Mouse (Mus musculus) layer of hippocampus, adult 18-20 months (tissue): ENCODE results near the gene Pogz. TPM values are rescaled to one million over a fixed set of nuclear protein-coding genes. Genes with fewer than 3 reads are reported as not detected.

Experiments
- DNase-seq, 2 experiments: peaks; one replicate each; pipeline ENCODE4 v3.0.0; 2022; ENCODE audit warnings: low spot score in 2 of 2
- long read RNA-seq: library from polyadenylated mRNA; stranded (forward); transcript quantifications from one replicate; pipeline ENCODE4 v2.0.0, GENCODE M21; 2021
- total RNA-seq, 2 experiments: library from RNA; stranded (reverse); gene quantifications; 2 replicates each; pipeline ENCODE4 v1.2.3; 2021

Pogz gene
- total RNA-seq: 10 to 100 TPM; 57.0 to 58.6 TPM
- long read RNA-seq, full-length matches to known transcripts: 2 of 16 reads
- long read RNA-seq, partial matches to known transcripts: 3 of 16 reads
- long read RNA-seq, other reads (novel, unspliced or antisense): 11 of 16 reads

DNA sequence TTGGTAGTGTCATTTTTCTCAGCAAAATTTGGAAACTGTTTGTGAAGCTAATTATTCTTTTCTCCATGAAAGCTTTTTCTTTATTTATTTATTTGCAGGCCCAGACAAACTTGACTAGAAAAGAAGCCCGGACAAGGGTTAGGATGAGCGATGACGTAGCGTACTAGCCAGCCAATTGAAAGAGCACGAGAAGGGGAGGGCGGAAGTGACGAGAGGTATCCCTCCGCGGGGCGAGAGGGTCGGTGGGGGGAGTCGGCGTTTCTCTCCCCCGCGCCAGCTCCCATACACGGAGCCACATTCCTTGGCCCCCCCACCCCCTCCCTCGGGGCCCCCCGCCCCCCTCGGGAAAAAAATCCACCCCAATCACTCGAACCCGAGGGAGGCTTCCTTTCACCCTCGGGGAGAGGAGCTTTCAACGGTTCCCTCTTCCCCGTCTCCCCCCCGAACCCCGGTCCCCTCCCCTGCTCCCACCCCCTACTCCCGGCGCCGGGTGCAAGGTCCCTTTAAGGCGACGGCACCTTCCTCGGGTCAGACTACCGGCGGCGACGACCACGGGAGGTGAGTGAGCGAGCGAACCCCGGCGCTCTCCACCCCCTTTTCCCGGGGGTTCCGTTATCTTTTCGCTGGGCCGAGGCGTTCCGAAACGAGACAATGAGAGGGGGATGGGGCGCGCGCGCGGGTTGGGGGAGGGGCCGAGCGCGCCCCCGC is at the start of gene Pogz:
Pogz (plus strand) TSS at position 385 of the 708 bp plus-strand sequence.
- peak; percentile 95 to 98 for DNase-seq

DNA sequence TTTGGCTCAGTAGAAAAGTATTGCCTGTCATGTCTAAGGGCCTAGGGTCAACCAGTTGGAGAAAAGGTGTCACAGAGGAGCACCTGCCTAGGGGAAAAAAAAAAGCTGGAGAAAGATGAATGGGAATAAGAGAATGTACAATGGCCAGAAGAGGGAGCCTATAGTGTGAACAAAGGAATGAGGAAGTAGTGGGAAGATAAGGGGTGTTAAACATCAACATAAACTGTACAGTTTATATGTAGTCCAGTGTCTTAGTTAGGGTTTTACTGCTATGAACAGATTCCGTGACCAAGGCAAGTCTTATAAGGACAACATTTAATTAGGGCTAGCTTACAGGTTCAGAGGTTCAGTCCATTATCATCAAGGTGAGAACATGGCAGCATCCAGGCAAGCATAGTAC is 48.3 kb upstream of the Pogz start:
- DNase-seq: no peak

- DNase-seq: no peak
Measured at GRCm38 (mm10) chr3:94789516-94789915, 47.9 kb upstream of the Pogz start.

GRCm38 (mm10) chr3:94792258-94792657 is 45.1 kb upstream of the Pogz start:
- peak; percentile 48 to 54 for DNase-seq

DNA sequence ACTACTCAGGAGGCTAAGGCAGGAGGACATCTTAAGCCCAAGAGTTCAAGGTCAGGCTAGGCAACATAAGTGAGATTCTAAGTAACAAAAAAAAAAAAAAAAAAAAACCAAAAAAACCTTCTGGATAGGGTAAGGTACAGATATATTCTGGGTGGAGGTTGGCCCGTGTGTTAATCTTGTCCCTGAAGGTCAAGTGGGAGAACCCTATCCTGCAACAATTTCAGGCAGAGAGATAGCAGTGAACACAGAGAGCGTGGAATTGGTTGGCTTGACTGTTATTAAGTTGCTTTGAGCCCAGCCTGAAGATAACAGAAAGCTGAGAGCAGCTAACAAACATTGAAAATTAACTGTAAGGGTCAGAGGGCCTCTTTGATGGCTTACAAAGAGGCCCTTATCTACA is 43.7 kb upstream of the Pogz start:
- no peak for DNase-seq

DNA sequence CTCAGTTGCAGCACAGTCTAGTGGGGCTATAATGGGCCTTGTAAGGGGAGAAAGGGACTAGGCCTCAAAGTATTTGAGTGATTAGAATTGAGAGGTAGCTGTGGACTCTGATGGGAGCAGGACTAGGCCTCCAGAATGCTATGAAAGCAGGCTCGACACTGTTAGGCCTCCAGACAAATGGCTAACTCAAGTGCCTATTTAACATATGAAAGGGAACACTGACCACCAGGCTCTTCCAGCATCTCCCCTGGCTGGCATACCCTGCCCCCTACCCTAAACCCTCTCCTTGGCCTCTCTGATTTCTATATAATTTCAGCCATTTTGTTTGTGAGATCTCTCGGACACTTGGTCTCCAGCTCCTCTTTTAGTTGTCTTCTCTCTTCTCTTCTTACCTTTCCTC is 43.0 kb upstream of the Pogz start:
- DNase-seq: no peak

DNA sequence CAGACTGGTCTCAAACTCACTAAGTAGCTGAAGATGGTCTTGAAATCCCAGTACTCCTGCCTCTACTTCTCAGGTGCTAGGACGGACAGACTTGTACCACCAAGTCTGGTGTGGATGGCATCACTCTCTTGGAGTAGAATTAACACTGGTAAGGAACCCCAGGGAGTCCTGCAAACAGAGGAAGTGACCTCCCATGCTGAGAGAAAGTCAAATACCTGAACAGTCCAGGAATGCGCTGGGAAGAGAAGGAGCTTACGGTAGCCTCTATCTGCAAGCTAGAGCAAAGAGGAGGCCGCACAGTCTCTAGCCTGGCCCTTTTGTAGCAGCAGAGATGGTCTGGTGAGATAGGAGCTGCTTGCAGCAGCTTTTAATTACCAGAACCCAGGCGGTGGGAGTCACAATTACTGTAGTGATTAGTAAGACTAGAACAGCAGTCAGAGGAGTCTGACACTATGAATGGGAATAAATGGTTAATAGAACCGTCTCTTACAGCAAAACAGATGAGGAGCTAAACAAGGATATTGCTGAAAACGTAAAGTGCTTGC is 41.7 kb upstream of the Pogz start:
- DNase-seq: no peak

- DNase-seq: no peak
Measured at GRCm38 (mm10) chr3:94796181-94796580, 41.2 kb upstream of the Pogz start.

DNA sequence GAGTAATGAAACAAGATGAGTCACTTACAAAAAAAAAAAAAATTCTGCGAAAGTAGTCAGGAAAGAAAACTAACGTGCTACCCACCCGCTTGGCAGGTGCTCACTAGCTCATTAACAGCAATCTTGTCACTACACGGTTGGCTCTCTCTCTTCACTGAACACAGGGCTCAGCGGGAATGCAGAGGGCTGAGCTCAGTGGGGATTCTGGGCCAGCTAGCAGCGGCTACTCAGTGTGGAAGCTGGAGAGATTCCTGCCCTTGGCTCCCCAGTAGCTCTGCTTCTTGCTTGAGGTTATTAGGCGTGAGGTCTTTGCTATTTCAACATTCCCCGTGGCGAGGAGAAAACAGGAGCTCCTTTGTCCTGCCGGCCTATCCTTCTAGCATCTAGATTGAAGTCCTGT is 33.2 kb upstream of the Pogz start:
- peak in 1 of 2 experiments; percentile 14 for DNase-seq

- no peak for DNase-seq
Measured at GRCm38 (mm10) chr3:94804976-94805375, 32.4 kb upstream of the Pogz start.

DNA sequence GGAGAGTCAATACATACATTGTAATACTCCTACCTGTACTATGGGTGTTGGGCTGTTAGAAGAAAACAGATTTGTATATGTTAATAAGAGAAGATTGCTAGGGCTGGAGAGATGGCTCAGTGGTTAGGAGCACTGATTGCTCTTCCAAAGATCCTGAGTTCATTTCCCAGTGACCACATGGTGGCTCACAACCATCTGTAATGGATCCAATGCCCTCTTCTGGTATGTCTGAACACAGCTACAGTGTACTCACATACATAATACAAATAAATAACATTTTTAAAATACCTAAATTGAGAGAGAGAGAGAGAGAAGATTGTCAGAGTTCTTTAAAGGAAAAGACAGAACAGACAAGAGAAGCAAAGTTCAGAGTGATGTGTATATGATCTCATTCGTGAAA is 29.1 kb upstream of the Pogz start:
- DNase-seq: no peak

- peak in 1 of 2 experiments; percentile 34 for DNase-seq
Measured at GRCm38 (mm10) chr3:94811628-94812027, 25.7 kb upstream of the Pogz start.

DNA sequence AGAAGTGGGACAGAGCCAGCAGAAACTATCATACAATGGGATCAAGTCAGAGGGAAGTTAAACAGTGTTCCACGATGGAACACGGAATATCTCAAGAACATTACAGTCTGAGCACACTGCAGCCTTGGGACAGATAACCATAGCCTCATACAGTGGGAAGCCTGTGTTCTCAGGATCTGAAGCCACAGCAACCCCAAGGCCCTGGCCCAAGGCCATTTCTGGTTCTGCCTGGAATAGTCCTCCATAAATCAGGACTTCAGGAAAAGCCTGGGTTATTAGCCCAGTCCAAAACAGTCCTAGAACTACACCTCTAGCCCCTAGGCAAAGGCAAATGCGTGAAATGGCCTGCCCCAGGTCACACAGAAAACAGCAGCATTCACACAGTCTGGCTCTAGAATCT is 23.7 kb upstream of the Pogz start:
- no peak for DNase-seq

GRCm38 (mm10) chr3:94814063-94814462 is 23.3 kb upstream of the Pogz start:
- DNase-seq: no peak

DNA sequence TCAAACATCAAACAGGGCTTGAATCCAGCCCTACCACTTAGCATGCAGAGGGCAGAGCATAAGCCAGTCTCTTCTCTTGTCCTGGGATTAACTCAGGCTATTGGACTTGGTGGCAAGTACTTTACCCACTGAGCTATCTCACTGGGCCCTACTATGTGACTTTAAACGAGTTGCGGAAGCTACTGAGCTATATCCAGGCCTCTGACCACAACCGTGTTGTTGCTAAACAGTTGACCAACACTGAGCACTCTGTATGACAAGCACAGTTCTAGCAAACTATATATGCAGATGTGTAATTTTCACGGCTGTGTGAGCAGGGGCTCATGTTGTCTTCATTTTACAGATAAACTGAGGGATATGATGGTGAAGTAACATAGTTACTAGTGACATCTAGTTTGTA is 22.7 kb upstream of the Pogz start:
- DNase-seq: no peak

GRCm38 (mm10) chr3:94815603-94816002 is 21.8 kb upstream of the Pogz start:
- DNase-seq: no peak

- no peak for DNase-seq
Measured at GRCm38 (mm10) chr3:94817731-94818130, 19.6 kb upstream of the Pogz start.

- no peak for DNase-seq
Measured at GRCm38 (mm10) chr3:94819452-94820425, 17.6 kb upstream of the Pogz start.

DNA sequence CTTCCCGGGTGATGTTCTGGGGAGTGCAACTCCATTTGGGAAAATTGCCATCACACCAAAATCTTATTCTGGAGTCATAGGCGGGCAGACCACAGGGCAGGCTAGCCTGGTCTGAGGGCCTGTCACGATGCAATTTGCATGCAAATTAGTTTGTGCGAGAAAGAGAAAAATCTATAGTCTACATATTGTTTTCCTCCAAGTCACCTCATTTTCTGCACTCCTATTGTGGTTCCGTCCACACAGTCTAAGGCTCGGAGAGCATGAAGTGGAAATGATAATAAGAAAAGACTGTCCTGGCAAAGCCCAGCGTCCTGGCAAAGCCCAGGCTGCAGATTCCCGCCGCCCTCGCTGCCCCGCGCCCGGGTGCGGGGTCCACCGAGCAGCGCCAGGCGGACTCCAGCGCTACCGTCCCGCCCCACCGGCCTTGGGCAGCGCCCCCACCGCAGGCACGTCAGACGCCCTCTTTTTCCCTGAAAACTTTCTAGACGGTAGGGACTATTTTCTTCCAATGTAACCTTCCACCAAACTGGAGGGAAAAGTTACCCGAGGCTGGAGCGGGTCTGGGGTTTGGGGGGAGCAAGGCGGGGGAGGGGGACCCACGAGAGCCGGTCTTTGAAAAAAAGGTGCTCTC is 16.2 kb upstream of the Pogz start:
- DNase-seq: peak in 1 of 2 experiments; percentile 28

- no peak for DNase-seq
Measured at GRCm38 (mm10) chr3:94822082-94822481, 15.3 kb upstream of the Pogz start.

DNA sequence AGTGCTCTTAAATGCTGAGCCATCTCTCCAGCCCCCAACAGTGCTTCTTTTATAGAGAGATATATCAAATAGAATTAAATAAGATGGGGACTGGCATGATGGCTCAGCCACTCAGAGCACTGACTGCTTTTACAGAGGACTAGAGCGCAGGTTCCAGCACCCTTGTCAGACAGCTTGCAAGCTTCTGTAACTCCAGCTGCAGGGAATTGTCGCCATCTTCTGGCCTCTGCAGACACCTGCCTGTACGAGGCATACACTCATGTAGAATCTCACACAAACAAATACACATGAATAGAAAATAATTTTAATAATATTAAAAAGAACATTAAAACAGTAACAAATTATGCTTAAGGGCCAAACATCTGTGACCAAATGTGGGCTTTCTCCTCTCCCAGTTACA is 13.3 kb upstream of the Pogz start:
- no peak for DNase-seq
